Mouse (Mus musculus) heart, embryonic 10.5 days (tissue): ENCODE results near the gene Sema6c. TPM values are rescaled to one million over a fixed set of nuclear protein-coding genes. Genes with fewer than 3 reads are reported as not detected.
"Not testable (repeated sequence)": the region's sequence is repeated elsewhere in the genome, so short reads cannot be mapped to it uniquely, and the experiment has no call there.

Experiments used
- DNase-seq: peaks from one replicate; pipeline ENCODE4 v3.0.0-alpha.2; 2017; ENCODE audit warnings: low spot score
- H3K27ac ChIP-seq: fragments of 300-500 bp; sonication (generic); 2 replicates; pipeline ENCODE4 v1.5.1; 2016; ENCODE audit warnings: mild to moderate bottlenecking
- H3K27me3 ChIP-seq: fragments of 300-500 bp; sonication (generic); 2 replicates; pipeline ENCODE4 v1.6.1; 2016; ENCODE audit warnings: mild to moderate bottlenecking; ENCODE audit not compliant: poor library complexity, insufficient read depth, severe bottlenecking
- H3K36me3 ChIP-seq: fragments of 300-500 bp; sonication (generic); 2 replicates; pipeline ENCODE4 v1.6.1; 2016; ENCODE audit warnings: mild to moderate bottlenecking, moderate library complexity
- H3K4me1 ChIP-seq: fragments of 300-500 bp; sonication (generic); 2 replicates; pipeline ENCODE4 v1.6.1; 2016; ENCODE audit warnings: mild to moderate bottlenecking
- H3K4me3 ChIP-seq: fragments of 300-500 bp; sonication (generic); 2 replicates; pipeline ENCODE4 v1.5.1; 2016; ENCODE audit warnings: mild to moderate bottlenecking, moderate library complexity
- H3K9me3 ChIP-seq: fragments of 300-500 bp; sonication (generic); 2 replicates; pipeline ENCODE4 v1.6.1; 2016; ENCODE audit warnings: mild to moderate bottlenecking, moderate library complexity
- WGBS: fragments of 180-500 bp; shearing (Covaris S2); methylation state at CpG from one replicate; pipeline ENCODE4 v1.1.7; 2016; 5-methylcytosine and 5-hydroxymethylcytosine counted together
- polyA plus RNA-seq: library from polyadenylated mRNA; unstranded; fragments of >200 nt; fragmentation: Nextera tagmentation; extraction: Ambion mirVana; gene quantifications from 2 replicates; pipeline ENCODE4 v1.2.1, GENCODE M21; 2016

Sema6c gene
- polyA plus RNA-seq, result 1.9 and 4.1 TPM in 2 replicates

- peak; percentile 96 for DNase-seq
- Histone ChIP-seq H3K9me3 (no peaks in the 10 kb centered on the region), H3K4me1 (peaks cover 44% of the 10 kb centered on the region), H3K27me3 (peaks cover 19% of the 10 kb centered on the region), H3K27ac (peak within 1 kb of the TSS; percentile 77), H3K4me3 (peak within 1 kb of the TSS; percentile 87), H3K36me3 (0 out of 2 replicates have a peak, but pooled peaks cover 5% of the 10 kb centered on the region)
- under 1% methylated on average over 66 of the region's 66 CpGs for WGBS
Measured at GRCm38 (mm10) chr3:95159987-95160963, at the start of gene Sema6c. Sema6c (plus strand) TSS chr3:95160457.

DNA sequence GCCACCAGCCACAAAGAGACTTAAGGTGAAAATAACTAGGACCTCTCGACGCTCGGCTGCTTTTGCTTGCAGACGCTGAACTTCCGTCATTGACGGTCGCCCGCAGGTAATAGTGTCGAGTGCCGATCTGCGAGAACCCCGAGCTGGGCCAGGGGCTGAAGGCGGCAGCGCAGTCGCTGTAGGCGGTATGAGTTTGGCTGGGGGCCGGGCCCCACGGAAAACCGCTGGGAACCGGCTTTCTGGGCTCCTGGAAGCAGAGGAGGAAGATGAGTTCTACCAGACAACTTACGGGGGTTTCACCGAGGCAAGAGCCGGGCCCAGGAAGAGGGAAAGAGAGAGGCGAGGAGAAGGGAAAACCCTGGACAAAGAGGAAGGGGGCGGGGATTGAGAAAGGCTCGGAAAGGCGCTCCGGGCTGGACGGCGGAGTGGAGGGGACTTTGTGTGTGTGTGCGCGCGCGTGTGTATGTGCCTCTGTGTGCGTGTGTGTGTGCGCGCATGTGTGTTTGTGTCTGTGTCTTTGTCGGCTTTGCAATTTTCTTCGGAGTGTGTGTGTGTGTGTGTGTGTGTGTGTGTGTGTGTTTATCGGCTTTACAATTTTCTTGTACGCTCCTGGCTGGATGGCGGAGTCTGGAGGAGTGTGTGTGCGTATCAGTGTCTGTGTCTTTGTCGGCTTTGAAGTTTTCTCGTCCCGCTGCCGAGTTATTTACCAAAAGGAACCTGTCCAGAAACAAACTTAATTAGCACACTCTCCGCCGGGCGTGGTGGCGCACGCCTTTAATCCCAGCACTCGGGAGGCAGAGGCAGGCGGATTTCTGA lies 49.1 kb upstream of the Sema6c start, which contains the start of gene Vps72:
Gene Vps72 (plus strand): TSS at position 112 of the 816 bp plus-strand sequence.
- WGBS, result 1% methylated on average over 54 of the region's 54 CpGs
- peak within 1 kb of the TSS; percentile 98 for H3K27ac ChIP-seq
- H3K36me3 ChIP-seq, result peaks cover 18% of the 10 kb centered on the region

GRCm38 (mm10) chr3:95112760-95113159 lies 47.5 kb upstream of the Sema6c start:
- Histone ChIP-seq H3K27ac (no peak overlapping the region), H3K4me1 (peaks cover 11% of the 10 kb centered on the region; the same call in 1 of the 2 replicates), H3K27me3 (no peaks in the 10 kb centered on the region), H3K4me3 (0 out of 2 replicates have a peak overlapping the region, but pooled peaks have one; percentile 79), H3K36me3 (peaks cover 26% of the 10 kb centered on the region), H3K9me3 (no peaks in the 10 kb centered on the region)
- 97% methylated on average over 1 of the region's 1 CpGs for WGBS
- no peak for DNase-seq

More for the DNA sequence above, 49.1 kb upstream of the Sema6c start, which contains the start of gene Vps72:
- peak; percentile 97 for DNase-seq
- H3K4me3 ChIP-seq, result peak within 1 kb of the TSS; percentile 79
- no peaks in the 10 kb centered on the region for H3K9me3 ChIP-seq
- H3K4me1 ChIP-seq, result peaks cover 11% of the 10 kb centered on the region; the same call in 1 of the 2 replicates
- H3K27me3 ChIP-seq, result no peaks in the 10 kb centered on the region

DNA sequence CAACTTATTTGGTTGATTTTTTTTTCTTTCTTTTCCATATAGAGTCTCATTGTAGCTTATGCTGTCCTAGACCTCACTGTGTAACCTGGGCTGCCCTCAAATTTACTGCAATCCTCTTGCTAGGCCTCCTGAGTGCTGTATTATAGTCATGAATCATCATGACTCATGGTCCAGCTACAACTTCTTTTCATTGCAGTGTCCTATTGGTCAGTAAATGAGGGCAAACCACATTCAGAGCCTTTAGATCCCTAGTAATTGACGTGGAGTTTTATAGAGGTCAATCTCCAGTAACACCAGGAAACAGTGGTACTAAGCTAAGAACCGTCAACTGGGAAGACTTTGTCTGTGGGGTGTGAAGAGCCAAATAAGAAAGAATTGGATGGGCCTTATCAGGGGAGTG lies 42.5 kb upstream of the Sema6c start:
- Histone ChIP-seq H3K4me3 (no peak overlapping the region), H3K27me3 (no peaks in the 10 kb centered on the region), H3K36me3 (peaks cover 75% of the 10 kb centered on the region), H3K27ac (no peak overlapping the region), H3K4me1 (peaks cover under 1% of the 10 kb centered on the region; the same call in 1 of the 2 replicates), H3K9me3 (no peaks in the 10 kb centered on the region)
- 79% methylated on average over 2 of the region's 2 CpGs for WGBS
- DNase-seq, result no peak

DNA sequence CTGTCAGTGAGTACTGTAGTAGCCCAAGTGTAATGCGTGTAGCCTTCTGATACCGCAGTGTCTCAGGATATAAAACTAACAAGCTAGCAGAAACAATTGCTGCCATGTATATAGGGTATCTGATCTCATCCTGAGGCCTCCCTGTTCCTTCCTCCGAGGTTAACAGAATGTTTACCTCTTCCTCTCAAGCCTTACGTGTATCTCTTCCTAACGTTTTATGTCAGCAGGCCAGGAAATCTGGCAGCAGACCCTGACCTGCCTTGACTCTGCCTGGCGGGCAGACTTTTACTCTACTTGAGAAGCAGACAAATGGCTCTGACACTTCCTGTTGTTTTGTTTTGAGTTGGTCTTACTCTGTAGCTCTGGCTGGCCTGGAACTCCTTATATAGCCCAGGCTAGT lies 38.7 kb upstream of the Sema6c start:
- DNase-seq, result no peak
- Histone ChIP-seq H3K4me3 (no peak overlapping the region), H3K27me3 (no peaks in the 10 kb centered on the region), H3K4me1 (peaks cover 4% of the 10 kb centered on the region; the same call in 1 of the 2 replicates), H3K27ac (no peak overlapping the region), H3K36me3 (peaks cover 55% of the 10 kb centered on the region), H3K9me3 (no peaks in the 10 kb centered on the region)
- 63% methylated on average over 6 of the region's 6 CpGs for WGBS

GRCm38 (mm10) chr3:95124246-95124645 lies 36.0 kb upstream of the Sema6c start, which contains the start of gene Tmod4:
Tmod4 (plus strand) TSS chr3:95124476.
- Histone ChIP-seq H3K36me3 (peaks cover 49% of the 10 kb centered on the region), H3K4me1 (peaks cover 4% of the 10 kb centered on the region; the same call in 1 of the 2 replicates), H3K27ac (0 out of 2 replicates have a peak within 1 kb of the TSS, but pooled peaks have one; percentile 19), H3K27me3 (no peaks in the 10 kb centered on the region), H3K4me3 (no peak within 1 kb of the TSS), H3K9me3 (no peaks in the 10 kb centered on the region)
- 59% methylated on average over 6 of the region's 6 CpGs for WGBS
- DNase-seq, result no peak

DNA sequence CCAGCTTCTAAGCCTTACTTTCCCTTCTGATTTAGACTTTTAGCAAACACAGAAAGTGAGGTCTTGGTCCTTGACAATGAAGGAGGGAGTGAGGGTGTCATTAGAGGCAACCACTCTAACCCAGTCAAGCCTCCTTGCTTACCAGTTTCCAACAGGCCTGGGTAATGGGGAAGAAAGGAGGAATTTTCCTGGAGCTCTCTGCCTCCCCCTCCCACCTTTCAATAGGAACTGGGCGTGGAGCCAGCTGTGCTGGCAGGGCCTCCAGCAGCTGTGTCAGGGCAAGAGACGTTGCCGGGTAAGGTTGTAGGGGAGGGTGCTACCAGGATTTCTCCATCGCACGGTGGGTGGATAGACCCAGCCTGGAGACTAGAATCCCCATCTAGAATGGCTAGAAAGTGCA lies 35.3 kb upstream of the Sema6c start:
- peaks cover 48% of the 10 kb centered on the region for H3K36me3 ChIP-seq
- peaks cover 4% of the 10 kb centered on the region; the same call in 1 of the 2 replicates for H3K4me1 ChIP-seq
- WGBS, result 29% methylated on average over 5 of the region's 5 CpGs

GRCm38 (mm10) chr3:95129226-95129651 lies 31.0 kb upstream of the Sema6c start:
- Histone ChIP-seq H3K36me3 (peaks cover 42% of the 10 kb centered on the region), H3K27ac (no peak overlapping the region), H3K4me1 (peaks cover 8% of the 10 kb centered on the region), H3K9me3 (no peaks in the 10 kb centered on the region), H3K27me3 (no peaks in the 10 kb centered on the region), H3K4me3 (no peak overlapping the region)
- DNase-seq, result peak; percentile 58
- WGBS, result 68% methylated on average over 6 of the region's 6 CpGs

More for the DNA sequence above, 35.3 kb upstream of the Sema6c start:
- Histone ChIP-seq H3K4me3 (no peak overlapping the region), H3K9me3 (no peaks in the 10 kb centered on the region), H3K27ac (no peak overlapping the region), H3K27me3 (no peaks in the 10 kb centered on the region)
- no peak for DNase-seq

- Histone ChIP-seq H3K27me3 (no peaks in the 10 kb centered on the region), H3K9me3 (no peaks in the 10 kb centered on the region), H3K27ac (no peak overlapping the region), H3K4me3 (no peak overlapping the region), H3K4me1 (peaks cover 9% of the 10 kb centered on the region; the same call in 1 of the 2 replicates), H3K36me3 (peaks cover 42% of the 10 kb centered on the region)
- peak; percentile 71 for DNase-seq
- 87% methylated on average over 5 of the region's 5 CpGs for WGBS
Measured at GRCm38 (mm10) chr3:95130081-95130480, 30.2 kb upstream of the Sema6c start.

- H3K9me3 ChIP-seq, H3K4me3 ChIP-seq, H3K27ac ChIP-seq, DNase-seq, H3K27me3 ChIP-seq: not testable (repeated sequence)
- Histone ChIP-seq H3K4me1 (peaks cover 20% of the 10 kb centered on the region), H3K36me3 (peaks cover 39% of the 10 kb centered on the region)
- WGBS, result 81% methylated on average over 2 of the region's 2 CpGs
Measured at GRCm38 (mm10) chr3:95132389-95132788, 27.9 kb upstream of the Sema6c start.

DNA sequence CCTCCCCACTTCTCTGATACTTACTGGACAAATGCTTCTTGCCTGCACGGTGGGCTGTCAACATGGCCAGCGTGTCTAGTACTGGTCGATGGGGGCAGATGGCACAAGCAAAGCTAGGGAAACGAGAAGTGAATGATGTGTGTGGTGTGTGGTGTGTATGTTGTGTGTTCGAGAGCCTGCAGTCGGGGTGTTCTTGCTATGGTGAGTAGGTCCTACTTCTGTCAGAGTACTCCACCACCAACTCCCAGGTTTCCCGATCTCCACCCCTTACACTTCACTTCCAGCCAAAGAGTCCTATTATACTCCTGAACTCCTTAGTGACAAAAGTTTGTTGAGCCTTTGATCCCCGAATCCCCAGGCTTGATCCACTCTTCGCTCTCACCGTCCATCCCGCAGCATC lies 27.1 kb upstream of the Sema6c start:
- Histone ChIP-seq H3K9me3 (no peaks in the 10 kb centered on the region), H3K36me3 (peaks cover 42% of the 10 kb centered on the region), H3K4me1 (peaks cover 20% of the 10 kb centered on the region), H3K27ac (peak overlapping the region; percentile 92), H3K27me3 (no peaks in the 10 kb centered on the region), H3K4me3 (peak overlapping the region; percentile 71)
- no peak for DNase-seq
- 56% methylated on average over 11 of the region's 11 CpGs for WGBS

GRCm38 (mm10) chr3:95133680-95134101 lies 26.6 kb upstream of the Sema6c start, which contains the start of the genes Scnm1 and Lysmd1:
Scnm1 (minus strand) TSS chr3:95134011.
Lysmd1 (plus strand) TSS chr3:95134088.
- Histone ChIP-seq H3K4me3 (peak within 1 kb of the TSS; percentile 71), H3K9me3 (no peaks in the 10 kb centered on the region), H3K36me3 (peaks cover 37% of the 10 kb centered on the region), H3K4me1 (peaks cover 20% of the 10 kb centered on the region), H3K27me3 (no peaks in the 10 kb centered on the region), H3K27ac (peak within 1 kb of the TSS; percentile 92)
- peak; percentile 96 for DNase-seq
- WGBS, result under 1% methylated on average over 20 of the region's 20 CpGs
